In genomic region chr10:75065691-75066090, GRCm38 (mm10) we compare ENCODE assay signal across 20 mouse cellular contexts. TPM values are rescaled to one million over a fixed set of nuclear protein-coding genes. Genes with fewer than 3 reads are reported as not detected.
DNase-seq lines count a peak whose midpoint lies in the region; ATAC-seq and TF ChIP-seq lines count a peak whose summit lies in the region.
"Had no signal": no experiment of that assay in that cellular context is flagged by ENCODE, and none has a peak within 500 bp of the region (broad histone marks: within the 10 kb centered on the region; RNA-seq: fewer than 3 reads in every experiment).

No protein-coding gene starts in this region.

- no peaks in the 10 kb centered on the region for H3K27me3 ChIP-seq in forebrain, postnatal 0 days (ENCODE audit: insufficient read depth, low read length)
- peaks cover 11% of the 10 kb centered on the region; the same call in 1 of the 2 replicates for H3K27me3 ChIP-seq in forebrain, embryonic 12.5 days
- peaks cover 28% of the 10 kb centered on the region for H3K27me3 ChIP-seq in E14TG2a.4 (ENCODE audit: insufficient read depth, low read length)
- H3K27me3 ChIP-seq in midbrain, embryonic 16.5 days (ENCODE audit: control insufficient read depth, insufficient read depth, low read depth, low read length) = no peaks in the 10 kb centered on the region

- 77% methylated on average over 6 of the region's 6 CpGs for WGBS in forebrain, postnatal 0 days
- 74% methylated on average over 6 of the region's 6 CpGs for WGBS in forebrain, embryonic 12.5 days
- 80% methylated on average over 6 of the region's 6 CpGs for WGBS in midbrain, embryonic 16.5 days

- H3K4me2 ChIP-seq in forebrain, postnatal 0 days (ENCODE audit: low read depth) = peak overlapping the region; percentile 88; the same call in 1 of the 2 replicates
- H3K4me2 ChIP-seq in forebrain, embryonic 12.5 days = no peak overlapping the region
- peak overlapping the region; percentile 7; the same call in 1 of the 2 replicates for H3K4me2 ChIP-seq in midbrain, embryonic 16.5 days (ENCODE audit: low read length)
- H3K4me2 ChIP-seq: heart, embryonic 11.5 days had no signal

- H3K27ac ChIP-seq in forebrain, postnatal 0 days (ENCODE audit: low read depth, low read length) = 0 out of 2 replicates have a peak overlapping the region, but pooled peaks have one; percentile 9
- H3K27ac ChIP-seq in forebrain, embryonic 12.5 days = no peak overlapping the region
- no peak overlapping the region for H3K27ac ChIP-seq in midbrain, embryonic 16.5 days (ENCODE audit: low read length)
- H3K27ac ChIP-seq: kidney, postnatal 0 days had no signal

- TF ChIP-seq CTCF in forebrain, postnatal 0 days (IDR thresholded peaks at IDR 0.05; ENCODE audit: low read depth) = no peak
- no peak for TF ChIP-seq CTCF in E14TG2a.4 (conservative IDR thresholded peaks at IDR 0.05; ENCODE audit: low read length)

- H3K36me3 ChIP-seq in forebrain, postnatal 0 days (ENCODE audit: insufficient read depth) = 0 out of 2 replicates have a peak, but pooled peaks cover 4% of the 10 kb centered on the region
- H3K36me3 ChIP-seq in forebrain, embryonic 12.5 days (replicated peaks) = peaks cover 18% of the 10 kb centered on the region; the same call in 1 of the 2 replicates
- H3K36me3 ChIP-seq in E14TG2a.4 (ENCODE audit: insufficient read depth, low read length) = peaks cover 13% of the 10 kb centered on the region; the same call in 1 of the 2 replicates
- no peaks in the 10 kb centered on the region for H3K36me3 ChIP-seq in midbrain, embryonic 16.5 days (ENCODE audit: control insufficient read depth, insufficient read depth, low read length)

- no peaks in the 10 kb centered on the region for H3K9me3 ChIP-seq in forebrain, postnatal 0 days (ENCODE audit: low read length)
- no peaks in the 10 kb centered on the region for H3K9me3 ChIP-seq in forebrain, embryonic 12.5 days
- peaks cover 4% of the 10 kb centered on the region; the same call in 1 of the 2 replicates for H3K9me3 ChIP-seq in E14TG2a.4 (ENCODE audit: low read length)
- no peaks in the 10 kb centered on the region for H3K9me3 ChIP-seq in midbrain, embryonic 16.5 days (replicated peaks; ENCODE audit: control insufficient read depth, low read length, poor library complexity, severe bottlenecking)

- peaks cover 35% of the 10 kb centered on the region for H3K4me1 ChIP-seq in forebrain, postnatal 0 days (ENCODE audit: insufficient read depth)
- H3K4me1 ChIP-seq in forebrain, embryonic 12.5 days = peaks cover 68% of the 10 kb centered on the region
- H3K4me1 ChIP-seq in E14TG2a.4 (replicated peaks; ENCODE audit: low read depth, low read length) = peaks cover 45% of the 10 kb centered on the region
- H3K4me1 ChIP-seq in midbrain, embryonic 16.5 days (ENCODE audit: control insufficient read depth, insufficient read depth, low read length) = peaks cover 70% of the 10 kb centered on the region

- no peak overlapping the region for H3K4me3 ChIP-seq in forebrain, postnatal 0 days (ENCODE audit: low read depth, low read length)
- no peak overlapping the region for H3K4me3 ChIP-seq in forebrain, embryonic 12.5 days (replicated peaks)
- peak overlapping the region; percentile 26 for H3K4me3 ChIP-seq in E14TG2a.4 (replicated peaks; ENCODE audit: low read length)
- no peak overlapping the region for H3K4me3 ChIP-seq in midbrain, embryonic 16.5 days (ENCODE audit: low read depth, low read length)

- no peak for DNase-seq in forebrain, postnatal 0 days
- DNase-seq in cerebellum, postnatal 36 days = no peak
- no peak for DNase-seq in layer of hippocampus, adult 11-12 months (ENCODE audit: low spot score)
- DNase-seq: adrenal gland, adult 8-10 months; cerebellum, adult 11-12 months; gastrocnemius, postnatal 36 days; heart, postnatal 36 days; liver, postnatal 0 days; lung, postnatal 4 days; thymus, postnatal 14 days had no signal

- no peak overlapping the region for H3K9ac ChIP-seq in forebrain, postnatal 0 days
- H3K9ac ChIP-seq in forebrain, embryonic 12.5 days = no peak overlapping the region
- H3K9ac ChIP-seq in midbrain, embryonic 16.5 days (ENCODE audit: low read depth, low read length) = no peak overlapping the region
- H3K9ac ChIP-seq: liver, postnatal 0 days had no signal

- no peak for ATAC-seq in forebrain, postnatal 0 days
- ATAC-seq in forebrain, embryonic 12.5 days (ENCODE audit: low FRiP score) = no peak
- ATAC-seq in granulocyte monocyte progenitor cell, adult 5-6 weeks (replicated peaks; ENCODE audit: poor library complexity, severe bottlenecking) = peak; percentile 42
- ATAC-seq in midbrain, embryonic 16.5 days = no peak; the same call in 1 of the 2 replicates
- ATAC-seq: intestine, postnatal 0 days; liver, postnatal 0 days had no signal

RNA-seq across cellular contexts. Expression of gene Bcr, which starts 5.3 kb away (rescaled TPM):
- 44.9 and 49.6 TPM in 2 replicates for total RNA-seq in forebrain, postnatal 0 days (2014; rRNA removed)
- polyA plus RNA-seq in forebrain, postnatal 0 days (2015; fragmentation: Nextera tagmentation; extraction: Ambion mirVana) = 6.9 and 10.1 TPM in 2 replicates
- polyA plus RNA-seq in forebrain, embryonic 12.5 days (2016; fragmentation: Nextera tagmentation; extraction: Ambion mirVana) = 11.5 TPM in 2 replicates
- 28.1 and 32.0 TPM in 2 replicates for total RNA-seq in granulocyte monocyte progenitor cell, adult 5-6 weeks (2014; fragmentation: Nextera tagmentation)
- 17.7 and 24.5 TPM in 2 replicates for total RNA-seq in granulocyte monocyte progenitor cell, adult 5-6 weeks (2017)
- 12.4 and 13.8 TPM in 2 replicates for polyA plus RNA-seq in midbrain, embryonic 16.5 days (2015; fragmentation: Nextera tagmentation; extraction: Ambion mirVana)

RNA-seq across cellular contexts. Expression of gene Rab36, which starts 28.8 kb away (rescaled TPM):
- total RNA-seq in forebrain, postnatal 0 days (2014; rRNA removed) = 20.1 and 24.4 TPM in 2 replicates
- 17.9 and 26.8 TPM in 2 replicates for polyA plus RNA-seq in forebrain, postnatal 0 days (2015; fragmentation: Nextera tagmentation; extraction: Ambion mirVana)
- polyA plus RNA-seq in forebrain, embryonic 12.5 days (2016; fragmentation: Nextera tagmentation; extraction: Ambion mirVana) = 12.2 and 13.5 TPM in 2 replicates
- 1.6 and 2.1 TPM in 2 replicates for total RNA-seq in granulocyte monocyte progenitor cell, adult 5-6 weeks (2014; fragmentation: Nextera tagmentation)
- total RNA-seq in granulocyte monocyte progenitor cell, adult 5-6 weeks (2017) = 0.99 TPM in 1 of 2 replicates, not detected in the other
- polyA plus RNA-seq in midbrain, embryonic 16.5 days (2015; fragmentation: Nextera tagmentation; extraction: Ambion mirVana) = 22.7 and 23.9 TPM in 2 replicates

RNA-seq across cellular contexts. Expression of gene Rsph14, which starts 33.3 kb away (rescaled TPM):
- 0.23 and 0.24 TPM in 2 replicates for total RNA-seq in forebrain, postnatal 0 days (2014; rRNA removed)
- 0.90 and 1.1 TPM in 2 replicates for polyA plus RNA-seq in forebrain, postnatal 0 days (2015; fragmentation: Nextera tagmentation; extraction: Ambion mirVana)
- 0.72 TPM in 1 of 2 replicates, not detected in the other for polyA plus RNA-seq in forebrain, embryonic 12.5 days (2016; fragmentation: Nextera tagmentation; extraction: Ambion mirVana)
- not detected in 2 replicates for total RNA-seq in granulocyte monocyte progenitor cell, adult 5-6 weeks (2014; fragmentation: Nextera tagmentation)
- total RNA-seq in granulocyte monocyte progenitor cell, adult 5-6 weeks (2017) = not detected in 2 replicates
- polyA plus RNA-seq in midbrain, embryonic 16.5 days (2015; fragmentation: Nextera tagmentation; extraction: Ambion mirVana) = 0.55 and 0.62 TPM in 2 replicates
- total RNA-seq: gastrocnemius, postnatal 36 days; heart, postnatal 36 days had no signal
- polyA plus RNA-seq: heart, embryonic 11.5 days; intestine, postnatal 0 days; kidney, postnatal 0 days; limb, embryonic 14.5 days; liver, postnatal 0 days; small intestine, adult 2 months; stomach, embryonic 14.5 days had no signal
